Mouse (Mus musculus) liver, adult 2 months (tissue): ENCODE measurements around the gene Rexo1.

Experiments used
- CTCF ChIP-seq: fragments of 200-500 bp; IDR thresholded peaks from 2 replicates; pipeline ENCODE4 v1.5.1; 2011; ENCODE audit warnings: low read depth, low read length, control low read depth
- POLR2A ChIP-seq: fragments of 200-500 bp; IDR thresholded peaks from 2 replicates; pipeline ENCODE4 v1.6.1; 2011; ENCODE audit warnings: low read length, control low read depth; ENCODE audit not compliant: insufficient read depth; ENCODE audit errors: extremely low read depth

GRCm38 (mm10) chr10:80535711-80536110 is 25.6 kb downstream of the Rexo1 start:
- TF ChIP-seq CTCF (no peak), POLR2A (no peak)
